Mouse (Mus musculus) liver, embryonic 11.5 days (tissue): ENCODE results near the gene 1110051M20Rik. TPM values are rescaled to one million over a fixed set of nuclear protein-coding genes. Genes with fewer than 3 reads are reported as not detected.

ENCODE experiments used
- ATAC-seq: fragments of 200-750 bp; cut with Nextera tagmentation; replicated peaks from 2 replicates; pipeline ENCODE4 v1.8.0; 2017; ENCODE audit warnings: moderate number of reproducible peaks, mild to moderate bottlenecking, moderate TSS enrichment, moderate library complexity; ENCODE audit not compliant: low FRiP score
- DNase-seq: peaks from one replicate; pipeline ENCODE4 v3.0.0-alpha.2; 2017; ENCODE audit warnings: low spot score
- H3K27ac ChIP-seq: fragments of 300-500 bp; sonication (generic); 2 replicates; pipeline ENCODE4 v1.5.1; 2014; ENCODE audit warnings: mild to moderate bottlenecking, low read depth, low read length, control low read depth
- H3K27me3 ChIP-seq: fragments of 300-500 bp; sonication (generic); replicated peaks from 2 replicates; pipeline ENCODE4 v1.6.1; 2014; ENCODE audit warnings: low read length, mixed read lengths; ENCODE audit not compliant: control insufficient read depth, insufficient read depth
- H3K36me3 ChIP-seq: fragments of 300-500 bp; sonication (generic); 2 replicates; pipeline ENCODE4 v1.6.1; 2014; ENCODE audit warnings: mild to moderate bottlenecking, low read length, moderate library complexity, mixed read lengths; ENCODE audit not compliant: control insufficient read depth, insufficient read depth
- H3K4me1 ChIP-seq: fragments of 300-500 bp; sonication (generic); replicated peaks from 2 replicates; pipeline ENCODE4 v1.6.1; 2014; ENCODE audit warnings: low read length, mixed read lengths; ENCODE audit not compliant: control insufficient read depth, insufficient read depth
- H3K4me2 ChIP-seq: fragments of 300-500 bp; sonication (generic); 2 replicates; pipeline ENCODE4 v1.6.1; 2014; ENCODE audit warnings: mild to moderate bottlenecking, control low read depth, moderate library complexity
- H3K4me3 ChIP-seq: fragments of 300-500 bp; sonication (generic); 2 replicates; pipeline ENCODE4 v1.5.1; 2014; ENCODE audit warnings: low read depth, low read length, control low read depth
- H3K9ac ChIP-seq: fragments of 300-500 bp; sonication (generic); 2 replicates; pipeline ENCODE4 v1.6.1; 2014; ENCODE audit warnings: low read depth, low read length, control low read depth
- H3K9me3 ChIP-seq: fragments of 300-500 bp; sonication (generic); 2 replicates; pipeline ENCODE4 v1.6.1; 2016; ENCODE audit warnings: low read length, inconsistent platforms, mixed read lengths; ENCODE audit not compliant: control insufficient read depth
- WGBS: fragments of 180-500 bp; shearing (Covaris S2); extraction: QIAGEN DNeasy Blood & Tissue Kit; methylation state at CpG from one replicate; pipeline ENCODE4 v1.1.7; 2014; 5-methylcytosine and 5-hydroxymethylcytosine counted together
- polyA plus RNA-seq: library from polyadenylated mRNA; unstranded; fragments of >200 nt; fragmentation: Nextera tagmentation; extraction: Ambion mirVana; gene quantifications from 2 replicates; pipeline ENCODE4 v1.2.1, GENCODE M21; 2014

1110051M20Rik gene
- polyA plus RNA-seq, 1 experiment from 2014 or later: 23.7 TPM

GRCm38 (mm10) chr2:91455826-91456225, 11.3 kb upstream of the 1110051M20Rik start:
- peaks cover 20% of the 10 kb centered on the region for H3K4me1 ChIP-seq

GRCm38 (mm10) chr2:91454434-91454833, 9.9 kb upstream of the 1110051M20Rik start:
- Histone ChIP-seq H3K4me3 (no peak overlapping the region), H3K9me3 (no peaks in the 10 kb centered on the region), H3K27ac (no peak overlapping the region), H3K36me3 (no peaks in the 10 kb centered on the region), H3K4me2 (no peak overlapping the region), H3K4me1 (peaks cover 17% of the 10 kb centered on the region), H3K27me3 (peaks cover 19% of the 10 kb centered on the region), H3K9ac (no peak overlapping the region)
- 80% methylated on average over 3 of the region's 3 CpGs for WGBS
- ATAC-seq (no peak), DNase-seq (no peak)

More at GRCm38 (mm10) chr2:91455826-91456225, 11.3 kb upstream of the 1110051M20Rik start:
- Histone ChIP-seq H3K9me3 (peaks cover 5% of the 10 kb centered on the region; the same call in 1 of the 2 replicates), H3K4me2 (no peak overlapping the region), H3K36me3 (no peaks in the 10 kb centered on the region), H3K9ac (no peak overlapping the region), H3K4me3 (no peak overlapping the region), H3K27me3 (peaks cover 28% of the 10 kb centered on the region), H3K27ac (no peak overlapping the region)
- DNase-seq: no peak
- WGBS: 4% methylated on average over 4 of the region's 4 CpGs
- no peak for ATAC-seq

GRCm38 (mm10) chr2:91453231-91454075, 8.9 kb upstream of the 1110051M20Rik start:
- 62% methylated on average over 9 of the region's 9 CpGs for WGBS
- H3K4me2 ChIP-seq: no peak overlapping the region
- no peaks in the 10 kb centered on the region for H3K9me3 ChIP-seq
- no peaks in the 10 kb centered on the region for H3K36me3 ChIP-seq
- no peak overlapping the region for H3K27ac ChIP-seq
- peaks cover 14% of the 10 kb centered on the region for H3K4me1 ChIP-seq
- H3K27me3 ChIP-seq: peaks cover 10% of the 10 kb centered on the region
- DNase-seq: no peak
- H3K4me3 ChIP-seq: no peak overlapping the region
- no peak overlapping the region for H3K9ac ChIP-seq
- no peak for ATAC-seq

GRCm38 (mm10) chr2:91452658-91453057, 8.2 kb upstream of the 1110051M20Rik start:
- ATAC-seq (no peak), DNase-seq (no peak)
- 43% methylated on average over 8 of the region's 8 CpGs for WGBS
- Histone ChIP-seq H3K36me3 (no peaks in the 10 kb centered on the region), H3K4me1 (peaks cover 12% of the 10 kb centered on the region), H3K27me3 (peaks cover 2% of the 10 kb centered on the region), H3K4me2 (no peak overlapping the region), H3K9me3 (no peaks in the 10 kb centered on the region), H3K4me3 (no peak overlapping the region), H3K9ac (no peak overlapping the region), H3K27ac (no peak overlapping the region)

- 61% methylated on average over 9 of the region's 9 CpGs for WGBS
- Histone ChIP-seq H3K9me3 (no peaks in the 10 kb centered on the region), H3K36me3 (no peaks in the 10 kb centered on the region), H3K27me3 (no peaks in the 10 kb centered on the region; the same call in 1 of the 2 replicates), H3K4me2 (no peak overlapping the region), H3K9ac (no peak overlapping the region), H3K27ac (no peak overlapping the region), H3K4me3 (no peak overlapping the region), H3K4me1 (peaks cover 4% of the 10 kb centered on the region; the same call in 1 of the 2 replicates)
- DNase-seq: no peak
- ATAC-seq: no peak
Observed at GRCm38 (mm10) chr2:91450316-91450715, 5.8 kb upstream of the 1110051M20Rik start.

- H3K27me3 ChIP-seq: no peaks in the 10 kb centered on the region
- no peak overlapping the region for H3K27ac ChIP-seq
- ATAC-seq (no peak), DNase-seq (no peak)
- 73% methylated on average over 1 of the region's 1 CpGs for WGBS
- H3K36me3 ChIP-seq: no peaks in the 10 kb centered on the region
- H3K4me1 ChIP-seq: peaks cover 4% of the 10 kb centered on the region; the same call in 1 of the 2 replicates
- no peak overlapping the region for H3K4me3 ChIP-seq
- H3K4me2 ChIP-seq: no peak overlapping the region
- H3K9me3 ChIP-seq: no peaks in the 10 kb centered on the region
- no peak overlapping the region for H3K9ac ChIP-seq
Observed at GRCm38 (mm10) chr2:91449662-91450061, 5.2 kb upstream of the 1110051M20Rik start.

- no peak overlapping the region for H3K27ac ChIP-seq
- H3K4me2 ChIP-seq: no peak overlapping the region
- H3K36me3 ChIP-seq: no peaks in the 10 kb centered on the region
- H3K27me3 ChIP-seq: no peaks in the 10 kb centered on the region
- H3K9me3 ChIP-seq: no peaks in the 10 kb centered on the region
- no peak overlapping the region for H3K9ac ChIP-seq
- no peaks in the 10 kb centered on the region for H3K4me1 ChIP-seq
- DNase-seq: no peak
- WGBS: 71% methylated on average over 1 of the region's 1 CpGs
- no peak overlapping the region for H3K4me3 ChIP-seq
- no peak for ATAC-seq
Observed at GRCm38 (mm10) chr2:91442241-91442640, 2.3 kb downstream of the 1110051M20Rik start.

GRCm38 (mm10) chr2:91441715-91442114, 2.8 kb downstream of the 1110051M20Rik start:
- H3K4me2 ChIP-seq: no peak overlapping the region
- WGBS: 52% methylated on average over 2 of the region's 2 CpGs
- no peaks in the 10 kb centered on the region for H3K36me3 ChIP-seq
- DNase-seq (no peak), ATAC-seq (no peak)
- H3K4me1 ChIP-seq: no peaks in the 10 kb centered on the region
- no peaks in the 10 kb centered on the region for H3K9me3 ChIP-seq
- H3K4me3 ChIP-seq: no peak overlapping the region
- no peaks in the 10 kb centered on the region for H3K27me3 ChIP-seq
- H3K27ac ChIP-seq: no peak overlapping the region
- H3K9ac ChIP-seq: no peak overlapping the region

GRCm38 (mm10) chr2:91440686-91441085, 3.8 kb downstream of the 1110051M20Rik start:
- Histone ChIP-seq H3K4me1 (no peaks in the 10 kb centered on the region), H3K9ac (no peak overlapping the region), H3K4me3 (no peak overlapping the region), H3K9me3 (no peaks in the 10 kb centered on the region), H3K27me3 (no peaks in the 10 kb centered on the region), H3K27ac (no peak overlapping the region), H3K36me3 (no peaks in the 10 kb centered on the region), H3K4me2 (no peak overlapping the region)
- no peak for DNase-seq
- ATAC-seq: no peak
- WGBS: 78% methylated on average over 5 of the region's 5 CpGs
